Mouse (Mus musculus) fat pad, adult 2 months (tissue): ENCODE results near the gene Vav1.

ENCODE experiments used
- DNase-seq: peaks from one replicate; pipeline ENCODE4 v3.0.0-alpha.2; 2011; ENCODE audit warnings: low read depth, low spot score; ENCODE audit errors: extremely low read depth

Gene Vav1

DNA sequence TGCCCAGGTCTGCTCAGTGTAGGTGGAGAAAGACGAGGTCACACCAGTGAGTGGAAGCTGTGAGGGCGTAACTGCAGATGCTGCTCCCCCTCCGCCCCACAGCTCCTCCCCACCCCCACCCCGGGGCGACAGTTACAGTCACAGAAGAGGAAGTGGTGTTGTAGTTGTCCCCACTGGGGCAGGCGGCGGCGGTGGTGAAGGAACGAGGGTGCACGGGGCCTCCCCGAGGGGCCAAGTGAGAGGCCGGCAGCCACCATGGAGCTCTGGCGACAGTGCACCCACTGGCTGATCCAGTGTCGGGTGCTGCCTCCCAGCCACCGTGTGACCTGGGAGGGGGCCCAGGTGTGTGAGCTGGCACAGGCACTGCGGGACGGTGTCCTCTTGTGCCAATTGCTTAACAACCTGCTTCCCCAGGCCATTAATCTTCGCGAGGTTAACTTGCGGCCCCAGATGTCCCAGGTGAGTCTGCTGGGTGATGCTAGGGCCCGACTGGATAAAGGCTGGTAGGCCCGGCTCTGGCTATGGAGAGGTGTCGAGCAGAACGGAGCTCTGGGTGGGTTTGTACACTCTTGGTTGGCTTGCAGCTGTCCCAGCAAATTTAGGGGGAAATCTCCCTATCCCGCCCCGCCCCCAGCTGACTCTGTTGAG, at the start of gene Vav1:
TSS of gene Vav1 (plus strand) at position 158 of the 648 bp plus-strand sequence.
- no peak for DNase-seq

GRCm38 (mm10) chr17:57229851-57230727, 48.8 kb upstream of the Vav1 start:
- no peak for DNase-seq

DNA sequence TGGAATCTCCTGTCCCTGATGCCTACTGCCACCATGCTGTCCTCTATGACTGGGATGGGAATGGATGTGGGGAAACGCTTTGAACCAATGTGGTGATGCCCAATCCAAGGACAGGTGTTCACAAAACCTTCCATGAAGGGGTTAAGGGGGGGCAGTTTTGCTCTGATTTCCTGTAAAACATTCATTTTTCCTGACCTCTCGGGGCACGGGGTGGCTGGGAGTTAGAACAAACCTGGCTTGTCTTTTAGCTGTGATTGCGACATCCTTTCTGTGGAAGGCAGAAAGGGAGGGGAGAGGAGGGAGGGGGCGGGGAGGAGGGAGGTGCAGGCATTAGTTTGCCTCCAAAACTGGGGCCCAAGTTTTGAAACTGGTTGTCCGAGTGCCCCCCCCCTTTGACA, 48.2 kb upstream of the Vav1 start:
- DNase-seq: no peak

DNA sequence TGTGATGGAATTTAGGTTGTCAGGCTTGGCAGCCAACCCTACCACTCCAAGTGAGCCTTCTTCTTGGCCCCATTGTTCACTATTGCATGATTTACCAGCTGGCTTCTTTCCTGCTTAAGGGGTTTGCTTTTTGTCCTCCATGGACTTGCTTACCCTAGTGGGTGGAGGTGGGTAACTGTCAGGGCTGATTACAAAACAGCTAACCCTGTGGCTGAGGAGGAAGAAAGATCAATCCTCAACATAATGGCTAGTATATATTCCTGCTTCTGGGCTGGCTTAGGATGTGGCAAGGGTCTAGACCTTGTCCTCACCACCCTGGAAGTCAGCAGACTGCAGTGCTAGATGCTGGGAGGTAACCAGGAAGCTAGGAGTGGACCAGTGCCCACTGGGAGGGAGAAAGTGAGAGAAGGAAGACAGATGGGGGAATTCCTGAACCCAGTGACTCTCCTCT, 47.6 kb upstream of the Vav1 start:
- DNase-seq: no peak

GRCm38 (mm10) chr17:57232200-57232599, 46.7 kb upstream of the Vav1 start:
- DNase-seq: no peak

DNA sequence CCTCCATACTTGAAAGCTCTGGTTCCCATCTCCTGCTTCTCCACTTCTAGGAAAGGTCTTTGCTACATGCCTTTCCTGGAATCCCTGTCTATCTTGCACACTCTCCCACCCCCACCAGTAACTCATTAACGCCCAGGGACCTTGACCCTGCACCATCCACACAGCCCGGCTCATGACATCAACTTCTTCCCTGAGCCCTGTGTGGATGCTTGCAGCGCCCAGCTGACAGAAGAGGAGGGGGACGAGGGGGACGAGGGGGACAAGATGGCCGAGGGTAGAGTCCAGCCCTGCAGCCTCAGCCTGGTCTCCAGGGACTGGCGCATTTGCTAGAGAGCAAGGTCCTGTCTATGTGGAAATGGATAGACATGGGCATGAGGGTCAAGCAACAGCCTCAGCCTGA, 45.9 kb upstream of the Vav1 start:
- no peak for DNase-seq

- no peak for DNase-seq
Observed at GRCm38 (mm10) chr17:57234254-57234928, 44.5 kb upstream of the Vav1 start.

GRCm38 (mm10) chr17:57235803-57236202, 43.1 kb upstream of the Vav1 start:
- DNase-seq: no peak

- no peak for DNase-seq
Observed at GRCm38 (mm10) chr17:57237181-57237580, 41.7 kb upstream of the Vav1 start.

- no peak for DNase-seq
Observed at GRCm38 (mm10) chr17:57243650-57244370, 35.1 kb upstream of the Vav1 start.

DNA sequence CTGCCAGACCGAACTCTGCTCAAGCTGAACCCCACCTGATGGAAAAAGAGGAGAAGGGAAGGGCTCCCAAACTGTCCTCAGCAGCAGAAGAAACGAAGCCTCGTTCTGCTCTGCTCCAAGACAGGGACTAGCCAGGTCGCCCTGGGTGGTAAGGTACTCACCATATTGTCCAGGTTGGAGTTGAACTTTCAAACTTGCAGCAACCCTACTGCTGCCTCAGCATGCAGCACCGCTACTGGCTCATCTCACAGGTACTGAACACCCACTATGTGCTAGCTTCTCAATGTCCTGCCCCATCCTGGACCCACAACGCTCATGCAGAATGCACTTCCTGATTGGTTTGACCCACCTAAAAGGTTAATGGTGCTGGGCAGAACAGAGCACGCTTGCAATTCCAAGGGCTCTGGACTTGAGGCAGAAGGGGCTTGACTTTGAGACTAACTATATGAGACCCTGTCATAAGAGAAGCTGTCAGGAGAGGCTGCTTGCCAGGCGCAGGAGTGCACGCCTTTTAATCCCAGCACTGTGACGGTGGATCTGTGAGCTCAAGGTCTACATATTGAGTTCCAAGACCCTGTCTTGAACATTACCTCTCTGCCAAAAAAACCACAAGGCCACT, 33.5 kb upstream of the Vav1 start:
- DNase-seq: no peak

GRCm38 (mm10) chr17:57246663-57247392, 32.1 kb upstream of the Vav1 start:
- DNase-seq: no peak

DNA sequence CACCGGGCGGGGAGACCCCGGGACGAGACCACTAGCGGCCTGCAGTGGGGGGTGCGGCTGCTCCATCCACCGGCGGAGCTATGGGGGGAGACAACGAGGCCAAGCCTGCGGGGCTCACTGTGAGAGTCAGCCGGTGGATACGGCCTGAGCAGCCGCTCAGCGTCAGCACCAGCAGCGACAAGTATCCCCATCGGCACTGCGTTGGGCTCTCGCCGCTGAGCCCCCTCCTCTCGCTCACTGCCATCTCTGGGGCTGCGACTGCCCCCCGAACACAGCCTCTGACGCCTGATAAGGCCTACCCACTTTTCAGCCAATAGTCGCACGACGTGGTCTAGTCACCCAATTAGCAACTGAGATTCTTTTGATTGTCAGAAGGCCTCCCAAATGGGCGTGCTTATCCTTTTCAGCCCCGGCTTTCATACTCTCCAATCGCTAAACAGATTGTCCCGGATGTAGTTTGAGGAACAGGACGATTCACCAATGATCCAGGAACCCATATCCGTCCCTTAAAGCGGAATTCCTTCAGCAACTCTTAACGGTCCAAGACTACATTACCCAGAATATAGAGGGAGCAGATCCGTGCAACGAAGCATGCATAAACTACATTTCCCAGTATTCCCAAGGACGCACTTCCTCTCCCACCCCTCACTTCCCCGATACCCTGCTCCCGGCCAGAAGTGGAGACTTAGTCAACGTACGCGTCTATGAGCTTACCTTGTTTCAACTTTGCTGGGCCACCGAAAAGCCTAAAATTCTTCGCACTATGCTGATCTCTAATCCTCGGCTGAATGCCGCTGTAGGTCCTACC, 31.3 kb upstream of the Vav1 start:
- peak; percentile 100 for DNase-seq

GRCm38 (mm10) chr17:57248201-57248699, 30.6 kb upstream of the Vav1 start, which contains the start of gene Gpr108:
Gpr108 (minus strand) TSS chr17:57248446.
- DNase-seq: peak; percentile 69

DNA sequence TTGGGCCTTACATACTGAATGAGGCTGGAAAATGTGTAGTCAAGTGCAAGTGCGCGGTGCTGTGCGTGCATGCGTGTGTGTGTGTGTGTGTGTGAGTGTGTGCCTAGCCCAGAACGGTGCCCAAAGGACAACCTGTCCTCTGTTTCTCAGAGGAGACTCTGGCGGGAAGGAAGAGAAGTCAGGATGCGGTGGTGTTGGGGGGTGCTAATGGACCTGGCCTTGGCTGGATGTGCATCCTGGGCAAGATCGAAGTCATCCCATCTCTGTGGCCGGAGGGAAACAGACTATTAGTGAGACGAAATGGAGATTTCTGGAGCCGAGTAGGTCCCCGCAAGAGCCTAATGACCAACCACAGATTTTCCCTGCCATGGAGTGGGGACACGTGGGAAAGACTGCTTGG, 30.1 kb upstream of the Vav1 start:
- DNase-seq: no peak

GRCm38 (mm10) chr17:57249186-57250181, 29.4 kb upstream of the Vav1 start, which contains the start of gene Trip10:
Trip10 (plus strand) TSS chr17:57249455.
- no peak for DNase-seq

DNA sequence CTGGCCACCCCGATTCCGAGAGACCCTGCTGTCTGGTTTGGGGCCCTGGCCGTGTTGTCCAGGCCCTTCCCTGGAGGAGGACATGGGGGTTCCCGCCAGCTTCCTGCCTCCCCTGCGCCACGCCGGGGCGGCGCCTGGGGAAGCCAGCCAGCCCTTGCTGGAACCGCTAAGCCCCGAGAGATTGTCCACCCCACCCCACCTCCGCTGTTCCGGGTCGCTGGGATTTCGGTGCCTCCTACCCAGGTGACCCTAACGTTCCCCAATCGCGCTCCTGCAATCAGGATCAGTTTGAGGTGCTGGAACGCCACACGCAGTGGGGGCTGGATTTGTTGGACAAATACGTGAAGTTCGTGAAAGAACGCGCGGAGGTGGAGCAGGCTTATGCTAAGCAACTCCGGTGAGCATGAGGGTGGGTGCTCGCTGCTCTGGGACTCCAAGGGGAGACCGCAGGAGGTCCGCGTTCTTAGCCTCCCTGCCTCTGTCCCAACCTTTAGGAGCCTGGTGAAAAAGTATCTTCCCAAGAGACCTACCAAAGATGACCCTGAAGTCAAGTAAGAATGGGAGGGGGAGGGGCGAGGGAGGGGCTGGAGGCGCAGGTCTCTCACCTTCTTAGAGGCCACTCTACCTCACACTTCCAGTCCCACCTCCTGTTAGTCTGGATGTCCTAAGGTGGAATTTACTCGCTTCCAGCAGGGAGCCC, 28.3 kb upstream of the Vav1 start:
- no peak for DNase-seq
